Mouse (Mus musculus): Measurements from ENCODE around the gene Tjap1.

Gene Tjap1

DNA sequence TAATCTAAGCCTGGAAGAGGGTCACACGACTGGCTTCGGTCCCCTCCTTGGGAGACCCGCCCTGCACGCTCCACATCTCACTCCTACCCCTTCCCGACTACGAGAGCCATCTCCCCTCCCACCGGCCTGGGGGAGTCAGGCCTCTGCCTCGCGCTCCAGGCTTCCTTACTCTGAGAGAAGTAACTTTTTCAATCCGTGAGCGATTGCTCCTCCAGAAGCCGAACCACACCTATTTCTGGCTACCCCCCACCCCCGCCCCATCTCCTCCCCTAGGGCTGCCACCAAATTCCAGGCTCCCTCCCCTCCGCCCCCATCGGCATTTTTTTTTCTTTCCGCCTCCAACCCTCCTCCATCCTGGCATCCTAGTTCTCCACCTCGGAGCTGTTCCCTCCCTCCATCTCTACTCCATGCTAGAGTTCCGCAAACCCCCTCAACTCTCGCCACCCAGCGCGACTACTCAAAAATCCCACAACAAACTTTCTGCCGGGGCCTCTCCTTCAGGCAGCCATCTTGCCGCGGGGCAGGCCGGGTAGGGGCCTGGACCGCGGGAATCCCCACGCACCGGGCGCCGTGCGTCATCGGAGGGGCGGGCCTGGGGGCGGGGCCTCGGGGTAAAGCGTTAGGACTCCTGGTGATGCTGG is at the start of gene Tjap1:
TSS of gene Tjap1 (minus strand) at position 544 of the 641 bp plus-strand sequence.
- in situ Hi-C loops (cut with MseI, MboI), result no loop called here

DNA sequence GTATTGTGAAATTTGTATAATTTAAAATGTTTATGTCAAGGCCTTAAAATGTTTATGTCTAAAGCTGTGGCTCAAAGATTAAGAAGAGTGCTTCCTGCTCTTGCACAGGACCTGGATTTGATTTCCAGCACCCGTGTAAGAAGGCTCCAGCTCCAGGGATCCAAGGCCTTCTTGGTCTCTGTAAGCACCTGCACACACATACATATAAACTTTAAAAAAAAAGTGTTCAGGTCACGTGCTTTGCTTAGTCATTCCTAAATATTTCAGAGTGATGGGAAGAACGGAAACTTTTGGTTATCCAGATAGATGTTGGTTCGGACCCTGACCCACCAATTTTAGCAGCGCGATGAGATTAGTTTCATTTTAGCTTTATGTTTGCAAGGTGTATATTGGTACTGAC is 45.9 kb upstream of the Tjap1 start:
- in situ Hi-C loops (cut with MseI, MboI), result no loop called here

DNA sequence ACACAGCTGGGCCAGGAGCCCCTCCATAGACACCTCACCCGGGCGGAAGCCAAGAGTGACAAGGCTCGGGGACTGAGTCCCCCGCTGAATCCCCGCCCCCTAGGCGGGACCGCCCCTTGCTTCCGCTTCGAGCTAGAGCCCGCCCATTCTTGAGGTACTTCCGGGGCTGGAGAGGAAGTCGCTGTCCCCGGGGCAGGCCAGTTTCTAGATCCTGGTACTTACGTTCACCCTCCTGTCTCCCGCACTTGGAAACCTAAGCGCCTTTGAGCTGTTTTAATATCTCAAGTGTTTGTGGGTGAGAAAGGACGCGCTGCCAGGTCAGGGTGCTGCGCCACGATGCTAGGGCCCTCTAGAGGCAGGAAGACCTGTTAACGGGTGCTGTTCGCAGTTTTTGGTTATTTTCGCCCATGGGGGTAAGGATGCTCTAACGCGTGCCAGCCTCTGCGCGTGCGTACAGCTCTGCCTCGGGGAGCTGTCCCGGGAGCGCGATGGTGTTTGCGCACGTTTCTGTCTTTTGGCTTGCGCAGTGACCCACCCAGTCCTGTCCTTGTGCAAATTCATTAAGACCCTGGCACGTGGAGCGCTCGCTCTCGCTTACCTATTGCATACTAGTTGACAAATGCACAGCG is 45.2 kb upstream of the Tjap1 start, which contains the start of gene Abcc10:
TSS of gene Abcc10 (minus strand) at position 447 of the 629 bp plus-strand sequence.
- in situ Hi-C loops (cut with MseI, MboI), result no loop called here

DNA sequence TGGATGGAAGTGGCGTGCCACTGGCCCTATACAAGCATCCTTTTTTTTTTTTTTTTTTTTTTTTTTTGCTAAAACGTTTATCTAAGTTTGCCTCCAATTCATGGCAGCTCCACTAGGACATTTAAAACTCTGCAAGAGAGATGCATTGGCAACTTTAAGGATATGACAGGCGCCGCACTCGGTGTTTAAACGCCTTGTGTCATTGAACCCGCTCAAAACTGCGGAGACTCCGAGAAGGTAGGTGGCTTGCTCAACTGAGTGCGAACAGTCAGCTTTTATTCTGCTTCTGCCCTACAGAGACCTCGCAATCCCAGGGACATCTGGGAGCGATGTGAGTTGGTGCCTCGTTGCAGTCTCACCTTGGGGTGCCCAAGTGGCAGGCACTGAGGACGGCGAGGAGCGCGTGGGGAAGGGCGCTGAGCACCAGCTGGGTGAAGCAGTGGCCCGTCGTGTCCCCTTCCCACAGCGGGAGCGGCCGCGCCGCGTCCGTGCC is 44.6 kb upstream of the Tjap1 start:
- in situ Hi-C loops (cut with MseI, MboI), result no loop called here

DNA sequence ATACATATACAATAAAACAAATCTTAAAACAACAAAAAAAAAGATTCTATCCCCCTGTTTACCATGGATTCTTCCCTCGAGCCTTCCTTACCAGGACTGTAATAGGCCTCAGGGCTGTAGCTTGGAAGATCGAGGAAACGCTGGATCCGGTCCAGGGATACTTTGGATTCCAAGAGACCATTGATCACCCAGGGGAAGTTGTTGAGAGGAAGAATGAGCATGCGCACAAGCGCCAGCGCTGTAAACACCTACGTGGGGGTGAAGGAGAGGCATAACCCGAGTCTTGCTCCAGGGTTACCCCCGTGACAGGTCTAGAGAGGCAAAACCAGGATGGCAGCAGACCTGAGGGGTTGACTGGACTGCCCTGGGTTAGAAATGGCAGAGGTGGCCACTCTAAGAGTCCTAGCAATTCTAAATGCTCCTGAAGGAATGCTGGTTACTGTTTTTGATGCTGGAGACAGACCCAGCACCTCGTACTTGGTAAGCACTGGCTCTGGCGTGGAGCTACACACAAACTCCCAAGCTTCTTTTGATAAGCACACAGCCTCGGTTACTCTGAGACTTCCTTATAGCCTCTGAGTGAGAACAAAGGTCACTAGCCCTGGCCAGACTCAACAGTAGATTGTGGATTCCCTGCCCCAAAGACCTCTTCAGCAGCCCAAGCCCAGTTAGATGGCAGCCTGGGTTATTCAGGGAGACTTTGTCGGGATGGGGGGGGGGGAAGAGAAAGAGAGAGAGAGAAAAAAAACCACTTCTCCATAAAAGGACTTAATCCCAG is 39.4 kb upstream of the Tjap1 start:
- in situ Hi-C loops (cut with MseI, MboI), result no loop called here

DNA sequence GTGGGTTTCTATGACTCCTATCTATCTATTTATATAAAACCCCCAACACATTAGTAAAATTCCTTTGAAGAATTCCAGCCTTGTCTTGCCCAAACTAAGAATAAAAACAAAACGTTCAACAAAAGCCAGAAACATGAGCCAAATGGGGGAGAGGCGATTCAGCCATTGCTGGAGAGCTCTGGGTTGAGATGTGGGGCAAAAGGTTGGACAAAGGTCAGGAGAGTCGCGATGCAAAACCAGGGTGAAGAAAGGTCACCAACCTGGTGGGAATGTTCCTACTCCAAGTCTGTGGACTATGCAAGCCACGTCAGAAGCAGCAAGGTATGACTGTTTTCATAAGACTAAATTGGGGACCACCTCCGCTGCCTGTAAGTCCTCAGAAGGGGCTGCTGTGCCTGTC is 37.7 kb upstream of the Tjap1 start:
- in situ Hi-C loops (cut with MseI, MboI), result no loop called here

DNA sequence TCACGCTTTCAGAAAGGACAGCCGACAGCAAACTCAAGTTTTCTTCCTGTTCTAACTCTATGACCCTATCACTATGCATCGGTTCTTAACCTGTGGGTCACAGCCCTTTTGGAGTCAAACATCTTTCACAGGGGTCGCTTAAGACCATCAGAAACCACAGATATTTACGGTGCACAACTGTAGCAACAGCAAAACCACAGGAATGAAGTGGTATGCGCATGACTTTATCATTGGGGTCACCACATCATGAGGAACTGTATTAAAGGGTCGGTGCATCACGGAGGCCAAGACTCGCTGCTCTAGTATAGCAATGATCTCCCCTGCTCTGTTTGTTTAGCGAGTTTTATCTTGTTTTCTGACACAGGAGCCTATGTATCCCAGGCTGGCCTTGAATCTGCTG is 33.0 kb upstream of the Tjap1 start:
- in situ Hi-C loops (cut with MseI, MboI), result no loop called here

DNA sequence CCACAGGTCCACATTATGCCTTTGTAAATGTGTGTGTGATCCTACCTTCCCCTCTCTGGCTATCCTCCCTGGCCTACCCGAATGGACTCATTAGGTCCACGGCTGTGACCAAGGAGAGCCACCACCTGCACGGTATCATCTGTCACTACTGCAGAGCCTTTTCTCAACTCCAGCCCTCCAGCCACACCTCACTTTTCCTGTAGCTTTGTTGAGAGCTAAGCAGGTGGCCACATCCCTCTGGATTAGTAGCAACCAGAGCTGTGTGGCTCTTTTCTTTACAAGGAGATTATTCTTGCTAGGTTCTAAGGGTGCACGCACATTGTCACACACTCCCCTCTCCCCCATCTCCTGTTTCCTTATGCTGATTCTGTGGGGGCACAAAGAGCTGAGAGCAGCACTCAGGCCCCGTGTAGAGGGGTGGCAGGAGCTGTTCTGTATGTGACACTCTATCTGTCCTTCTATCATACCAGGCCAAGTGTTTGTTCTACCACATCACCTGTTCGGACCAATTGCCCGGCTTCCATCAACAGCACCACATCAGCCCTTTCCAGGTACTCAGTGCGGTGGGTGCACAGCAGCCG is 30.4 kb upstream of the Tjap1 start:
- in situ Hi-C loops (cut with MseI, MboI), result no loop called here

DNA sequence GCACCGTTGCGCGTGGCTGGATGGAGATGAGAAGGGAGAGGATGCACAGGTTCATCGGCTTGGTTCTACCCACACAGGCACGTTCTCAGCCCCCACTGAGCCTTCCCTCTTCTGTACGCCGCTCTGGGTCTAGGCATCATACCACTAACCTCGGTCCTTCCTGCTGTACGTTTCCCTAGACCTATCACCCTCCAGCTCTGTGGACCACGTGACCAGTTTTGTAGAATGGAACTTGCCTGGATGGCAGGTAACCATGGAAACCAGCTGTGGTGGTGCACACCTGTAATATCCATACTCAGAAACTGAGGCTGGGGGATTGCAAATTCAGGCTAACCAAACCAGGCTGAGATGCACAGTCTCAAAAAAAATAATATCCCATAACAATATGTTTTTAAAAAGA is 27.7 kb upstream of the Tjap1 start:
- in situ Hi-C loops (cut with MseI, MboI), result no loop called here

DNA sequence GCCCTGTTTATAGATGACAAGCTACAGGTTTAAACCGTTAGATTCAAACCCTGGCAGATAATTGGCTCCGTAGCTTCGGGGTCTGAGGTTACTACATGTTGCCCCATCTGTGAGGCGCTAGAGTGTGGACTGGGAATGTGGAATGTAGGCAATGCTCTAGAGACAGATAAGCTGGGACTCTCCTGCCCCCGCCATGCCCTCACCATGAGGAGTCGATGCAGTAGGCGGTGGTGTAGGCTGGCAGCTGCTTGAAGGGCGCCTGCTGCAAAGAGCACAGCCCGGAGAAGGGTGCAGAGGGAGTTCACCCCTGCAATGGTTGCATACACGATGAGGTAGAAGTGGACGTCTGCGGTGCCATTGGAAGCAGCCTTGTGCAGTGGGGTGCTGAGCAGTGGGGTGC is 27.0 kb upstream of the Tjap1 start:
- in situ Hi-C loops (cut with MseI, MboI), result no loop called here

DNA sequence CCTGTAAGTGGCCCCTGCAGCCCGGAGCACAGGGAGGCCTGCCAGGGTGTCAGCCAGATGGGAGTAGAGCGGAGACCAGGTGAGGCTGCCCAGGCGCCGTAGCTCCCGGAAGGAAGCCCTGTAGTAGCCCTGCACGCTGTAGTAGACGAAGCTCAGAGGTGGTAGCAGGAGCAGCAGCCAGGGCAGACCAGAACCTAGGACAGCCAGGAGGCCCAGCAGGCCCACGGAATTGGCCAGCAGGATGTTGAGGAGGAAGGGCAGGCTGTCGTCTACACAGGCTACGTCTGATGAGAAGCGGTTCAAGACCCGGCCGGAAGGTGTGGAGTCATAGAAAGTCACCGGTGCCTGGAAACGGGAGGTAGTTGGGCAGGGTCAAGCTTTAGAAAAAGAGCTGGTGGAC is 24.1 kb upstream of the Tjap1 start:
- in situ Hi-C loops (cut with MseI, MboI), result no loop called here

DNA sequence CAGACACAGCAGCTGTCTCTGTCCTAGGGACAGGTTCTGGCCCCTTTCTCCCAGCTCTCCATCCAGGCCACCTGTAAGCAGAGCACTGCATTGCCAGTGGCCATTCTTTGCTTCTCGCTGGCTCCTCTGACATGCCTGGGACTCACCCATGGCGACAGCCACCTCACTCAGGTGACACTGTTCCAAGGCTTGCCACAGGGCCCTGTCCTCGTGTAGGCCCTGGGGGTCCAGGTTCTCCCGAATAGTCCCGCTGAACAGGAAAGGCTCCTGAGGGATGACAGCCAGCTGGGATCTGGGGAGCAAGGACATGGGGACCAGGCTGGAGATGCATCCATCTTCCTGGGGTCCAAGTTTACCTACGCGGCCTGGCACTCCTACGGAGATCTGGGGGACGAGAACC is 21.4 kb upstream of the Tjap1 start:
- in situ Hi-C loops (cut with MseI, MboI), result no loop called here

DNA sequence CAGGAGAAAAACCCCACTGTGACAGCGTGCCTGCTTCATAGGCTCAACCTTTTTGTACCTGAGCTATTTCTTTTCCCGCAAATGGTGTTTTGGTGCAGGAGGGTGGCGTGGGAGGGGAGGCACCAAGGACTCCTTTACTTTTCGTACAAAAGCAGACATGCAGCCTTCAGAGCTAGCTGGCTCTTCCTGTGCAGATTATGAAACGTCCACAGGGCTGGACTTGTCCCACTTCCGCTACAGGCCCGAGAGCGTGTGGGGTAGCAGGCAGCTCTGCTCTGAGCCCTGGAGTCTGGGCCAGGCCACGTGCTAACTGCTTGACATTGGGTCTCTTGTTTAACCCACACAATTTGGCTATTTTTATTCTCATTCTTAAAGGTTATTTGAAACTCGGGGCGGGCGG is 19.1 kb upstream of the Tjap1 start:
- in situ Hi-C loops (cut with MseI, MboI), result no loop called here

DNA sequence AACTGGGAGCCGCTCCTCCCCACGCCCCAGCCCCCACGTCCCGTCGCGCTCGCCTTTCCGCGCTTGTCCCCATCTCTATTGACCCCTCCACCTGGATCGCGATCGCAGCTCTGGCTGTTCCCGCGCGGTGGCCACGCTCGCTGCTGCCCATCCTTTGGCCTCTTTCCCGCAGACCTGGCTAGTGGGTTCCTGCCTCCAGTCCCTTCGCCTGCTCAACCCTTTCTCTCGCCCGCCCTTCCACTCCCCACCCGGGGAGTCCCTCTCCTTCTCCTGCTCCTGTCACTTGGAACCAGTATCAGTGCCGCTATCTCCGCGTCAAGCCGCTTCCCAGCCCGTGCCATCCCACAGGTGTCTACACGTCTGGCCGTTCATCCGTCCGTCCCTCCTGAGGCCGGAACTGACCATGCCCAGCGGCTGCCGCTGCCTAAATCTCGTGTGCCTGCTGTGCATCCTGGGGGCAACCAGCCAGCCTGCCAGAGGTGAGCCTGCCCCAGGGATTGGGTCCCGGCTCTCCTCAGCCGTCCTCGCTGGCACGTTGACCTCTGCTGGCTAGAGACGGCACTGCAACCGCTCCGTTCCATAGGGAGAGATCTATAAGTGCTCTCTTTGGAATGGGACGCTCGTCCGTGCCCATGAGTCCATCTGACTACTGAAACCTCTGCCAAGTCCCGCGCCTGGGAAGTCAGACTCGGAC is 15.5 kb upstream of the Tjap1 start:
- in situ Hi-C loops (cut with MseI, MboI), result loop anchor here in 1 of 2 experiments (5.0 kb wide), 1 partner anchor 36 kb away; no protein-coding TSS in a partner anchor

DNA sequence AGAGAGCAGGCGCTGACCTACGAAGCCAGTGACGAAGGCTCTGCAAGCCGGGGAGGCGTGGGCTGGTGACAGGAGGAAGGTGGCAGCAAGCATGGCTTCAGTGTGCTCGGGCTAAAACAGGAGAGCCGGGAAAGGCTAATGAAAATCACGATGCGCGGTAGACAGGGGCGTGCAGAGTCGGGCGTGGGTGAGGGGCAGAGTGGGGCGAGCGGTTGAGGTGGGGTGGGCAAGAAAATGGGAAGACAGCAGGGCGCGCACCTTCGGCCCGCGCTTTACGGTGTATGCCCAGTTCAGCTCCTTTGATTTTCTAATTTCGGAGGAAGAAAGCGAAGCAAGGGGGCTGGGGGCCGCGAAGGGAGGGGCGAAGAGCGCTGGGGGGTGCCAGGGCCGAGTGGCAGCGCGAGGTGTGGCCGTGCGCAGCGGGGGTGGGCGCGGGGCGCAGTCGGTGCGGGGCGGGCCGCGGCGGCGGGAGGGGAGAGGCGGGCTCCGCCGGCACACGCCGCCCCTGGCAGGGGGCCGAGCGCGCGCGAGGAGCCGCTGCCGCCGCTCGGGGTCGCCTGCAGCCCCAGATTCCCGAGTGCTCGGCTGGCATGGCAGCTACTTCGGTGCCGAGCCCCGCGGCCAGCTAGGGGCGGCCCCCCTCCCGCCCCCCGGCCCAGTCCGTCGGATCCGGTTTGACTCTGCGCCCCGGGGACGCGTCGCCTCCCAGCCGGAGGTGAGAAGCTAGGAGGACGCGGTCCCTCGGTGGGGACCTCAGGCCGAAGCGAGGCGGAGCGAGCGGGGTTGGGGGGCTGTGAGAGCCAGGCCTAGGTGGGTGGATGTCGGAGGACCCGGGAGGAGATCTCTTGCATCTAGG is 14.8 kb upstream of the Tjap1 start, which contains the start of gene Dlk2:
TSS of gene Dlk2 (plus strand) at position 58 of the 856 bp plus-strand sequence.
- in situ Hi-C loops (cut with MseI, MboI), result loop anchor here in 1 of 2 experiments (5.0 kb wide), 1 partner anchor 35 kb away; no protein-coding TSS in a partner anchor

DNA sequence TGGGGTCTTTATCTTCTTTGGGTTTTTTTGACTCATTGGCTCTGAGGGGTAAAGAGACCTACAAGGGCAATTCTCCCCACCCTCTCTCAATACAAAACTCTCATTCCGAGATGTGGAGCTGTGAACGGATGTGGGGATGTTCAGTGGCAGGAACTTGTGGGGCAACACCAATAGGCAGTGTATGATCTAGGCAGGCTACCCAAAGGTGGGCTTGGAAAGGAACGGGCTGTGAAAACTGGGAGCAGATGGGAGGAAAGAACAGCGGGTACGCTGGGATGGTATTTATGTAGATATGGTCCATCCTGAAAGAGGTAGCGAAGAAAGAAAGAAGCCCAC is 14.2 kb upstream of the Tjap1 start:
- in situ Hi-C loops (cut with MseI, MboI), result loop anchor here in 1 of 2 experiments (5.0 kb wide), 1 partner anchor 35 kb away; no protein-coding TSS in a partner anchor

DNA sequence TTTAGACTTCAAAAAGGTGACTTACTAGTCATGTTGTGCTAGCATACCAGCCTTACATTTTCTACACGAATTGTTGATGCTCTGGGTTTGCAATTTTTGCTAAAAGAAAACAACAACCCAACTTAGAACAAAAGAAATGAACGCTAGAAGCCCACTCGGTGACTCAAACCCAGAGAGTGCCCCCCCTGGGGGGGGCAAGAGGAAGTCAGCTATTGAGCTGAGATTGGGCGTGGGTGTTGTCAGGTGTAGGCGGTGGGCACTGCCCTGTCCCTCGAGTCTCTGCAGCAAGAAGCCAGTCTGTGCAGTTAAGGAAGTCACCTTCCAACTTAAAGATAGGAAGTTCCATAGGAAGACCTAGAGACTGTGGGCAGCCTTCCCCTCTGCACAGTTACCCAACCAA is 13.8 kb upstream of the Tjap1 start:
- in situ Hi-C loops (cut with MseI, MboI), result loop anchor here in 1 of 2 experiments (5.0 kb wide), 1 partner anchor 34 kb away; no protein-coding TSS in a partner anchor

DNA sequence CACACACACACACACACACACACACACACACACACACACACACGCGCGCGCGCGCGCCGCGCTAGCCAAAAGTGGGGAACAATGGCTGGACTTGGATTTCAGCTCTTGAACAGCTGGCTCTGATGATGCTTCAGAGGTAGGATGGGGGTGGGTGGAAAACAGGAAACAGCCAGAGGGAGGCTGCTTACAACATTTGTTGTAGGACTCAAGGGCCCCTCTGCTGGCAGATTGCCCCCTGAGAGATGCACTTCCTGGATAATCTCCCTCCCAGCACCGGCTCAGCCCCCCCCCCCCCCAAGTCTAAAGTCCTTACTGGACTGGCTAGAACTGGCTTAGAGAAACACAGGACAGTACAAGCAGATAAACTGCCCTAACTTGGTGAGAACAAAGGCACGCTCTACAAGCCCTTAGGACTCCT is 4.9 kb upstream of the Tjap1 start:
- in situ Hi-C loops (cut with MseI, MboI), result no loop called here

DNA sequence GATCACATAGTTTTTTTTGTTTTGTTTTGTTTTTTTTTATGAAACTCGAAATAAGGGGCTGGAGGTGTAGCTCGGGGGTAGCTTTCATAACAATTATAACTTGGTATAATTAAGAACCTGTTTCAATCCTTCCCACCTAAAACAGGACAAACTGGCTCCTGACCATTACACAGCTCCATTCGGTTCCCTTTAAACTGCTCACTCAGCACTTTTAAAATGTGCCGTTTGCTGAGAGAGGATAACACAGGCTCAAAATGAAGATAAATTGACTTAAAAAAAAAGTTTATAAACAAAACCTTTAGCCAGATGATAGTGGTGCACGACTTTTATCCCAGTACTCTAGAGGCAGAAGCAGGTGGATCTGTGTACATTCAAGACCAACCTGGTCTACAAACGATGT is 2.6 kb upstream of the Tjap1 start:
- in situ Hi-C loops (cut with MseI, MboI), result no loop called here

DNA sequence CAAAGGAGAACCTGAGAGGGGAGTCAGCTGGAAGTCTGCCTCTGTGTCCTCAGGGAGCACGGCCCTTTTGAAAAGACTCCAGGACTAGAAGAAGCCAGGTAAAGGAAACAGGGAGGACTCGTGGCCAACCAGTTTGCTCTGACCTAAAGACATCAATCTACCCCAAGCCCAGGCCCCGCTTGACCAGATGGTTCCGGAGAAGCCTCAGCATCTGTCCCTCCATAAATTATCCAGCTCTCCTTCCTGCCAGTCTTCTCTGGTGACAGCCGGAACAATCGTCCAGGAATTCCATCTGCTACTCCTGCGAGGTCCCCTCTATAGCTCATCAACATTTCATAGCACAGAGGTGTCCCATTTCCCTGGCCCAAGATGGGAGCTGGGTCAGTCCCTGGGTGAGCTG is 1.8 kb upstream of the Tjap1 start:
- in situ Hi-C loops (cut with MseI, MboI), result no loop called here
